Mouse (Mus musculus) MEL (cell line): ENCODE data around the gene Ccnd1. TPM values are rescaled to one million over a fixed set of nuclear protein-coding genes. Genes with fewer than 3 reads are reported as not detected.

Experiments
- DNase-seq: peaks from one replicate; pipeline ENCODE4 v3.0.0; 2011; ENCODE audit warnings: low read depth, low spot score
- H3K27ac ChIP-seq: 2 replicates; pipeline ENCODE4 v1.5.1; 2012; ENCODE audit warnings: low read depth, mild to moderate bottlenecking, control low read depth, low read length, moderate library complexity; ENCODE audit not compliant: control insufficient read depth
- H3K27me3 ChIP-seq, 2 experiments: fragments of 150-350 bp in 1 of 2; sonication (generic) in 1 of 2; 2 replicates each; pipeline ENCODE4 v1.6.1; 2012; ENCODE audit warnings: low read length in 2 of 2, mild to moderate bottlenecking in 2 of 2, improper control_type of control experiment in 1 of 2, moderate library complexity in 1 of 2; ENCODE audit not compliant: insufficient read depth in 2 of 2, control insufficient read depth in 1 of 2
- H3K36me3 ChIP-seq, 2 experiments: 2 replicates each; pipeline ENCODE4 v1.6.1; 2012 to 2014; ENCODE audit warnings: low read length in 2 of 2, improper control_type of control experiment in 1 of 2, inconsistent platforms in 1 of 2, mild to moderate bottlenecking in 1 of 2; ENCODE audit not compliant: insufficient read depth in 2 of 2, control insufficient read depth in 1 of 2
- H3K4me1 ChIP-seq, 2 experiments: fragments of 150-350 bp in 1 of 2; sonication (generic) in 1 of 2; 2 replicates each; pipeline ENCODE4 v1.6.1; 2012; ENCODE audit warnings: low read length in 2 of 2, improper control_type of control experiment in 1 of 2, mild to moderate bottlenecking in 1 of 2; ENCODE audit not compliant: insufficient read depth in 2 of 2, control insufficient read depth in 1 of 2
- H3K4me3 ChIP-seq, 2 experiments: fragments of 150-350 bp in 1 of 2; sonication (generic) in 1 of 2; 2 replicates each; pipeline ENCODE4 v1.5.1; 2012; ENCODE audit warnings: low read depth in 2 of 2, low read length in 2 of 2, mild to moderate bottlenecking in 2 of 2, moderate library complexity in 2 of 2, control low read depth in 1 of 2, improper control_type of control experiment in 1 of 2; ENCODE audit not compliant: control insufficient read depth in 1 of 2, insufficient read depth in 1 of 2
- H3K79me2 ChIP-seq: 2 replicates; pipeline ENCODE4 v1.6.1; 2012; ENCODE audit warnings: mild to moderate bottlenecking, low read length, moderate library complexity; ENCODE audit not compliant: control insufficient read depth, poor library complexity, insufficient read depth
- H3K9ac ChIP-seq: 2 replicates; pipeline ENCODE4 v1.6.1; 2012; ENCODE audit warnings: low read depth, mild to moderate bottlenecking, control low read depth, low read length, moderate library complexity; ENCODE audit not compliant: control insufficient read depth, poor library complexity, severe bottlenecking
- H3K9me3 ChIP-seq: fragments of 150-350 bp; sonication (generic); replicated peaks from 2 replicates; pipeline ENCODE4 v1.6.1; 2012; ENCODE audit warnings: mild to moderate bottlenecking, low read length, improper control_type of control experiment, moderate library complexity; ENCODE audit not compliant: insufficient read depth
- BHLHE40 ChIP-seq: IDR thresholded peaks from 2 replicates; pipeline ENCODE4 v1.6.1; 2012; ENCODE audit warnings: low read depth, mild to moderate bottlenecking, inconsistent platforms, low read length, improper control_type of control experiment, borderline replicate concordance
- CHD1 ChIP-seq: IDR thresholded peaks from 2 replicates; pipeline ENCODE4 v1.6.1; 2012; ENCODE audit warnings: low read depth, mild to moderate bottlenecking, inconsistent platforms, low read length, improper control_type of control experiment
- CHD2 ChIP-seq: IDR thresholded peaks from 2 replicates; pipeline ENCODE4 v1.6.1; 2011; ENCODE audit warnings: low read length, improper control_type of control experiment
- EP300 ChIP-seq, 2 experiments: IDR thresholded peaks; 2 replicates each; pipeline ENCODE4 v1.6.1; 2011; ENCODE audit warnings: improper control_type of control experiment in 2 of 2, low read length in 2 of 2, low read depth in 1 of 2, mild to moderate bottlenecking in 1 of 2
- ETS1 ChIP-seq: IDR thresholded peaks from 2 replicates; pipeline ENCODE4 v1.6.1; 2012; ENCODE audit warnings: low read depth, mild to moderate bottlenecking, inconsistent platforms, low read length, improper control_type of control experiment, moderate library complexity
- GABPA ChIP-seq: IDR thresholded peaks from 2 replicates; pipeline ENCODE4 v1.6.1; 2012; ENCODE audit warnings: low read depth, mild to moderate bottlenecking, inconsistent platforms, low read length, improper control_type of control experiment, moderate library complexity
- GATA1 ChIP-seq: IDR thresholded peaks from 2 replicates; pipeline ENCODE4 v1.6.1; 2011; ENCODE audit warnings: low read depth, low read length, improper control_type of control experiment
- HCFC1 ChIP-seq: IDR thresholded peaks from 2 replicates; pipeline ENCODE4 v1.6.1; 2012; ENCODE audit warnings: low read depth, mild to moderate bottlenecking, inconsistent platforms, low read length, improper control_type of control experiment, moderate library complexity
- JUND ChIP-seq: IDR thresholded peaks from 2 replicates; pipeline ENCODE4 v1.6.1; 2011; ENCODE audit warnings: low read depth, mild to moderate bottlenecking, improper control_type of control experiment, low read length
- MAX ChIP-seq: IDR thresholded peaks from 2 replicates; pipeline ENCODE4 v1.6.1; 2011; ENCODE audit warnings: low read length, improper control_type of control experiment
- MAZ ChIP-seq: IDR thresholded peaks from 2 replicates; pipeline ENCODE4 v1.6.1; 2012; ENCODE audit warnings: low read depth, mild to moderate bottlenecking, inconsistent platforms, low read length, improper control_type of control experiment
- MYB ChIP-seq: IDR thresholded peaks from 2 replicates; pipeline ENCODE4 v1.6.1; 2011; ENCODE audit warnings: mild to moderate bottlenecking, low read depth, low read length, improper control_type of control experiment
- MYC ChIP-seq: IDR thresholded peaks from 2 replicates; pipeline ENCODE4 v1.6.1; 2011; ENCODE audit warnings: low read depth, mild to moderate bottlenecking, low read length, improper control_type of control experiment, moderate library complexity
- NELFE ChIP-seq: IDR thresholded peaks from 2 replicates; pipeline ENCODE4 v1.6.1; 2011; ENCODE audit warnings: low read depth, low read length, improper control_type of control experiment
- NRF1 ChIP-seq: IDR thresholded peaks from 2 replicates; pipeline ENCODE4 v1.6.1; 2014; ENCODE audit warnings: low read depth, mild to moderate bottlenecking, inconsistent platforms, low read length, improper control_type of control experiment, moderate library complexity; ENCODE audit not compliant: poor library complexity, insufficient read depth, severe bottlenecking
- POLR2A ChIP-seq, 2 experiments: IDR thresholded peaks; 2 replicates each; pipeline ENCODE4 v1.6.1; 2011 to 2012; ENCODE audit warnings: low read length in 2 of 2, mild to moderate bottlenecking in 2 of 2, control low read depth in 1 of 2, improper control_type of control experiment in 1 of 2, low read depth in 1 of 2, moderate library complexity in 1 of 2; ENCODE audit not compliant: control insufficient read depth in 1 of 2, insufficient read depth in 1 of 2, poor library complexity in 1 of 2
- POLR2AphosphoS2 ChIP-seq: IDR thresholded peaks from 2 replicates; pipeline ENCODE4 v1.6.1; 2011; ENCODE audit warnings: low read length, improper control_type of control experiment
- POLR2AphosphoS5 ChIP-seq: IDR thresholded peaks from 2 replicates; pipeline ENCODE4 v1.6.1; 2012; ENCODE audit warnings: low read depth, borderline replicate concordance, mild to moderate bottlenecking, inconsistent platforms, low read length, moderate library complexity, mixed read lengths
- RCOR1 ChIP-seq: IDR thresholded peaks from 2 replicates; pipeline ENCODE4 v1.6.1; 2012; ENCODE audit warnings: low read depth, mild to moderate bottlenecking, inconsistent platforms, low read length, improper control_type of control experiment
- TAL1 ChIP-seq: IDR thresholded peaks from 2 replicates; pipeline ENCODE4 v1.6.1; 2012; ENCODE audit warnings: mild to moderate bottlenecking, inconsistent platforms, low read length, moderate library complexity, mixed read lengths
- TCF12 ChIP-seq: IDR thresholded peaks from 2 replicates; pipeline ENCODE4 v1.6.1; 2014; ENCODE audit warnings: low read depth, mild to moderate bottlenecking, inconsistent platforms, low read length, improper control_type of control experiment, moderate library complexity
- ZC3H11A ChIP-seq: IDR thresholded peaks from 2 replicates; pipeline ENCODE4 v1.6.1; 2012; ENCODE audit warnings: low read depth, mild to moderate bottlenecking, inconsistent platforms, low read length, improper control_type of control experiment
- polyA plus RNA-seq, 2 experiments: library from polyadenylated mRNA; stranded (reverse) in 1 of 2; unstranded in 1 of 2; fragments of >175 nt in 1 of 2; fragments of >200 nt in 1 of 2; gene quantifications; 2 replicates each; pipeline versions ENCODE4 v1.2.1 to v1.2.4; 2012; ENCODE audit warnings: low replicate concordance in 2 of 2, low read depth in 1 of 2; ENCODE audit not compliant: insufficient read length in 2 of 2, insufficient read depth in 1 of 2, missing spikeins in 1 of 2
- total RNA-seq: library from RNA; depleted of rRNA; stranded (reverse); fragments of 300-350 nt; gene quantifications from 2 replicates; pipeline ENCODE4 v1.2.3, GENCODE M21; 2012

Gene Ccnd1
- total and polyA plus RNA-seq, 3 experiments, result 0.08 to 0.38 TPM; not detected in 1

DNA sequence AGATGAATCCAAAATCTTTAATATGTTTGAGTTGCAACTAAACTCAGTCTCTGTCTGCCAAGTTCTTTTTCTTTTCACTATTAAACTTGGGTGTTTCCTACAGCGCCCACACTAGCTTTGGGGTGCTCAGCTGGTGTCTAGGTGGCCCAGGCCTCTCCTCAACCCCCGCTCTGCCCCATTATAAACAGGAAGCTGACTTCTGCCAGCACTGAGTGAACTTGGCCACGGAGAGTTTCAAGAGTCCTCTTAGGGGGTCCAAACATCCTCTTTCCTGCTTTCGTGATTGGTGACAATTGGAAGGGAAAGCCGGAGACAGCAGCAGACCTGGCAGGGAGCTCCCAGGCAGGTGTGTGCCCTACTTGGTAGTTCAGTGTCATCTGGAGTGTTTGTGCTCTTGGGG lies 40.1 kb upstream of the Ccnd1 start:
- Histone ChIP-seq H3K79me2 (no peaks in the 10 kb centered on the region), H3K9me3 (no peaks in the 10 kb centered on the region; the same call in 1 of the 2 replicates), H3K27me3 (no peaks in the 10 kb centered on the region), H3K36me3 (no peaks in the 10 kb centered on the region), H3K4me3 (no peak overlapping the region), H3K9ac (no peak overlapping the region), H3K4me1 (no peaks in the 10 kb centered on the region), H3K27ac (no peak overlapping the region)
- no peak for TF ChIP-seq CHD1
- TF ChIP-seq ETS1, result no peak
- TF ChIP-seq CHD2, result no peak
- no peak for TF ChIP-seq MYB
- TF ChIP-seq POLR2A (IDR thresholded peaks at IDR 0.05; ENCODE audit: control insufficient read depth in 1 of 2, insufficient read depth in 1 of 2, low read depth in 1 of 2, low read length in 2 of 2, poor library complexity in 1 of 2), result no peak
- TF ChIP-seq JUND, result no peak
- no peak for TF ChIP-seq EP300 (IDR thresholded peaks at IDR 0.05; ENCODE audit: low read depth in 1 of 2, low read length in 2 of 2)
- no peak for TF ChIP-seq TAL1
- no peak for TF ChIP-seq GATA1
- TF ChIP-seq MAX, result no peak
- TF ChIP-seq BHLHE40, result no peak
- no peak for TF ChIP-seq MAZ
- DNase-seq, result no peak

DNA sequence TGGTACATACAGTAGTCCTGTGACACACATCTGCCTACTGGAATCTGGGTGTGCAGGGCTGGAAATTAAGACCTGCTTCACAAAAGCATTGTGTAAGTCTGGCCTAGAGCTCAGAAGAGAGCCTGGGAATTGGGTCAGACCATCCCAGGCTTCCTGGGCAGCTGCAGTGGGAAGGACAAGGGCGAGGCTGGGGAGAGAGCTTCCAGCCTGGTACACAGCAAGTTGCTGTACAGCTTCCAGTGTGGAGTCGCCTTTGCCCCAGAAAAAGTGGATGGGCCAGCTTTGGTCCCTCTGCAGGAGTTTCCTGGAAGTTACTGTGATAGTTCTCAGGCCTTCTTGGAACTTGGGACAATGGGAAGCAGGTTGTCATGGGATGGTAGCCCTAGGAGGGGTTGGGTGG lies 37.4 kb upstream of the Ccnd1 start:
- Histone ChIP-seq H3K9me3 (no peaks in the 10 kb centered on the region), H3K79me2 (no peaks in the 10 kb centered on the region), H3K4me3 (no peak overlapping the region), H3K27ac (no peak overlapping the region)
- TF ChIP-seq MYB, result no peak
- TF ChIP-seq, all 39 proteins: peak for 0
- no peak for DNase-seq
- H3K4me1 ChIP-seq, result no peaks in the 10 kb centered on the region
- H3K27me3 ChIP-seq, result no peaks in the 10 kb centered on the region
- no peaks in the 10 kb centered on the region for H3K36me3 ChIP-seq
- H3K9ac ChIP-seq, result no peak overlapping the region

GRCm38 (mm10) chr7:144973461-144973860 lies 33.7 kb upstream of the Ccnd1 start:
- no peak overlapping the region for H3K4me3 ChIP-seq
- no peaks in the 10 kb centered on the region for H3K4me1 ChIP-seq
- H3K9me3 ChIP-seq, result no peaks in the 10 kb centered on the region
- no peak overlapping the region for H3K9ac ChIP-seq
- TF ChIP-seq POLR2A (IDR thresholded peaks at IDR 0.05; ENCODE audit: control insufficient read depth in 1 of 2, insufficient read depth in 1 of 2, low read depth in 1 of 2, low read length in 2 of 2, poor library complexity in 1 of 2) (no peak), TAL1 (no peak), POLR2AphosphoS2 (no peak), TCF12 (no peak), HCFC1 (no peak), GABPA (no peak), ZC3H11A (no peak), POLR2AphosphoS5 (no peak), MAX (no peak), MYB (no peak), NELFE (no peak), RCOR1 (no peak), MYC (no peak), ETS1 (no peak), BHLHE40 (no peak), NRF1 (no peak), JUND (no peak)
- H3K27me3 ChIP-seq, result no peaks in the 10 kb centered on the region
- H3K27ac ChIP-seq, result no peak overlapping the region
- H3K36me3 ChIP-seq, result no peaks in the 10 kb centered on the region
- DNase-seq, result no peak
- no peaks in the 10 kb centered on the region for H3K79me2 ChIP-seq
